Mouse (Mus musculus): Measurements from ENCODE around the gene Aox2. TPM values are rescaled to one million over a fixed set of nuclear protein-coding genes. Genes with fewer than 3 reads are reported as not detected.

Gene Aox2
- 0.03 TPM in 1 of 2 replicates, not detected in the other for polyA plus RNA-seq (2012; rRNA removed; ENCODE audit: low replicate concordance)

DNA sequence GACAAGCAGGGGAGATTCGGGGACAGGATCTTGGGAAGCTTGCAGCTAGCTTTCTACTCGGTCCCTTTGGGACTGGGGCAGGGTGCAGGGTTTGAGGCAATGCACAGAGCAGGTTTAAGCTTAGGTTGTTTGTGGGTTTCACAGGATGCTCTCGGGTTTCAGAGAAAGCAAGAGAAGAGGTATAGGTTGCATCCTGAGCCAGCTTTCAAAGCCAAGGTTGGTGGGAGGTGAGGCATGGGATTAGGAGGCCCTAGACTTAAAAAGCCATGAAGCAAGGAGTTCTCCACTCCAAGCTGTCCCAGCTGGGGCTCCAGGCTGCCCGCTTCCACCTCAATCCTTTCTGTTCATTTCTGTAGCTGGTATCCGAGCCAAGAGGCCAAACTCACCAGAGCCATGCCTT lies at the start of gene Aox2:
TSS of gene Aox2 (plus strand) at position 301 of the 400 bp plus-strand sequence.

DNA sequence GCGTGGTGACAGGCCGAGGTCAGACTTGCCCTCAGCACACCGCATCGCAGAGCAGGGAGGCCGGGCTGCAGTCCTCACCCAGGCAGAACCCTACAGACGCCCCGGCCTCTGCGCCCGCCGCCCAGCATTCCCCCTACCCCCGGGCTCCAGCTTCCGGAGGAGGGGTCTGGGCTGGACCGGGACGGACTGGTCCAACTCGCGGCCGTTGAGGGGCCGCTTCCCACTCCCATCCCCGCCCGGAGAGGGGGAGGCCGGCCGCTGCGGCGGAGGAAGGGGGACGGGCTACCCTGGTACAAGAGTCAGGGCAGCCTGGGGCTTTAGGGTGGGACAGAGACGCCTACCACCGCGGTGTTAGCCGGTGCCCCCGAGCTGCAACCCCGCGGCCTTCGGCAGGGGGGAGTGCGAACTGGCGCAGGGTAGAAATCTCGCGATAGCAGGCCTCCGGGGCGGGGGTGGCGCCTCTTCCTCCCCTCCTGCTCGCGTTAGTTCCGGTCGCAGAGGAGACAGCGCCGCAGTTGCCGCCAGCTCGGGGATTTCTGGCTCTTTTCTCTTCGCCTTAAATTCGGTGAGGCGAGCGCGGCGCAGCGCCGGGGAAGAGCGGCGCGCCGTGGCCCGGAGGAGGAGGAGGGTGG lies 114.6 kb downstream of the Aox2 start, which contains the start of gene Bzw1:
TSS of gene Bzw1 (plus strand) at position 247 of the 632 bp plus-strand sequence.

DNA sequence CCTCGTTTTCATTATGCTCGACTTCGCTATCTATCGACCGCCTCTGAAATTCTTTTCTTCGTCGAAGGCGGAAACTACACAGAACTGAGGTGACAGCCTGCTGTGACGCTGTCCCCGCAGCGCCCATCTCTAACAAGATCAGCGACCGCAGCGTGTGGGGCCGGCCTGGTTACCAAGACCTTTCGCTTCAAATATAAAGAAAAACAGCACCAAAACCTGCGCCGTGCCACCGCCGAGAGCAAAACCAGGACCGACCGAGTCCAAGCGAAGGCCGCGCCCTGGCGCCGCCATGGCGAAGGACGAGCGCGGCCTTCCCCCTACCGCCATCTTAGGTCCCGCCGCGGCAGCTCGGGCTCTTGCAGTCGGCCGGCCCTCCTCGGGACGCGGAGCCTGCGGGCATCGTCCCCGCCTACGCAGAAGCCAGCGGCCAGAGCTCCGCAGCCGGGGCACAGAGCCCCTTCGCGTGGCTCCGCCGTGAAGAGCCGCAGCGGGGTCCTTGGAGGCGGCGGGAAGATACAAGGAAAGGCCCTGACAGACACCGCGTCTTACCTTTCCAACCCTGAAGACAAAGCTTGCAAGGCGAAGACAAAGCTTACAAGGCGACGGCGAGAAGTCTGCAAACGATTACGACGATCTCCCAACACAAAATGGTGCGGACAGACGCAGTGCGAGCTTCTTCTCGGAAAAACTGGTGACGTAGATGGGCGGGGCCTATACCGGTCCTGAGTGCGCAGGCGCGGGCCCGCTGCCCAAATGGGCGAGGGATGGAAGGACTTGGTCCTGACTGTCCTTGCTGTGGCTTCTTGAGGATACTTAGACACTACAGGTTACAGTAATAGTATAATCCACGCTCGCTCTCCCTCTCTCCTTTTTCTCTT lies 145.5 kb downstream of the Aox2 start, which contains the start of gene Clk1:
TSS of gene Clk1 (minus strand) at position 696 of the 878 bp plus-strand sequence.

Other genes with a start within 250 kb of the Aox2 start
- 18.8 and 41.1 TPM in 2 replicates for gene Aox1, start 248.4 kb upstream of the Aox2 start, polyA plus RNA-seq (2012; rRNA removed; ENCODE audit: low replicate concordance)
- 1.2 and 10.2 TPM in 2 replicates for gene Aox3, start 165.2 kb upstream of the Aox2 start, polyA plus RNA-seq (2012; rRNA removed; ENCODE audit: low replicate concordance)
- 0.26 TPM in 1 of 2 replicates, not detected in the other for gene Aox4, start 67.9 kb upstream of the Aox2 start, polyA plus RNA-seq (2012; rRNA removed; ENCODE audit: low replicate concordance)
- gene Bzw1, start 114.6 kb downstream of the Aox2 start, polyA plus RNA-seq (2012; rRNA removed; ENCODE audit: low replicate concordance) = 34.3 and 43.2 TPM in 2 replicates
- gene Clk1, start 145.7 kb downstream of the Aox2 start, polyA plus RNA-seq (2012; rRNA removed; ENCODE audit: low replicate concordance) = 77.8 and 84.2 TPM in 2 replicates
- 22.8 and 31.4 TPM in 2 replicates for gene Nif3l1, start 166.8 kb downstream of the Aox2 start, polyA plus RNA-seq (2012; rRNA removed; ENCODE audit: low replicate concordance)
- gene Ppil3, start 167.2 kb downstream of the Aox2 start, polyA plus RNA-seq (2012; rRNA removed; ENCODE audit: low replicate concordance) = 21.9 and 22.9 TPM in 2 replicates
- 12.2 and 14.9 TPM in 2 replicates for gene Orc2, start 226.8 kb downstream of the Aox2 start, polyA plus RNA-seq (2012; rRNA removed; ENCODE audit: low replicate concordance)

Measured in subcutaneous adipose tissue, adult 2 months (tissue).